Comparison of ENCODE assay signal across 28 mouse cellular contexts in genomic region chr8:101444730-101445129, GRCm38 (mm10).
"Had no signal": no experiment of that assay in that cellular context is flagged by ENCODE, and none has a peak within 500 bp of the region (broad histone marks: within the 10 kb centered on the region; RNA-seq: fewer than 3 reads in every experiment).

No protein-coding gene starts in this region.

- H3K4me1 ChIP-seq: heart, embryonic 10.5 days; heart, embryonic 12.5 days; hindbrain, embryonic 10.5 days; hindbrain, embryonic 12.5 days; intestine, embryonic 15.5 days; limb, embryonic 10.5 days; limb, embryonic 12.5 days; liver, embryonic 13.5 days; liver, embryonic 15.5 days had no signal

- ATAC-seq: hindbrain, embryonic 16.5 days; inflammation-experienced regulatory T-cells, adult 6 months; intestine, embryonic 15.5 days; intestine, postnatal 0 days had no signal

- H3K27ac ChIP-seq: gastrocnemius, adult 2 months; heart, embryonic 10.5 days; hindbrain, embryonic 10.5 days; hindbrain, embryonic 12.5 days; hindbrain, embryonic 14.5 days; intestine, embryonic 15.5 days; layer of hippocampus, adult 2 months; left cerebral cortex, adult 2 months; limb, embryonic 10.5 days; limb, embryonic 12.5 days; liver, embryonic 13.5 days; liver, embryonic 15.5 days had no signal

- H3K27me3 ChIP-seq: heart, embryonic 12.5 days; hindbrain, embryonic 12.5 days; intestine, embryonic 15.5 days; limb, embryonic 12.5 days; liver, embryonic 13.5 days; liver, embryonic 15.5 days had no signal

- DNase-seq: gastrocnemius, adult 2 months; gastrocnemius, postnatal 10 days; gastrocnemius, postnatal 25 days; heart, adult 18-20 months; heart, postnatal 10 days; heart, postnatal 4 days; kidney, adult 18-20 months; kidney, adult 8-10 months; kidney, postnatal 10 days; kidney, postnatal 25 days; kidney, postnatal 4 days; liver; liver, embryonic 13.5 days had no signal

- H3K9ac ChIP-seq: heart, embryonic 12.5 days; hindbrain, embryonic 12.5 days; hindbrain, embryonic 14.5 days; intestine, embryonic 15.5 days; limb, embryonic 12.5 days; liver, embryonic 13.5 days; liver, embryonic 15.5 days had no signal

- H3K9me3 ChIP-seq: heart, embryonic 10.5 days; heart, embryonic 12.5 days; hindbrain, embryonic 10.5 days; hindbrain, embryonic 12.5 days; intestine, embryonic 15.5 days; limb, embryonic 10.5 days; limb, embryonic 12.5 days; liver, embryonic 13.5 days; liver, embryonic 15.5 days had no signal

- H3K36me3 ChIP-seq: heart, embryonic 10.5 days; heart, embryonic 12.5 days; hindbrain, embryonic 10.5 days; hindbrain, embryonic 12.5 days; intestine, embryonic 15.5 days; limb, embryonic 10.5 days; limb, embryonic 12.5 days; liver, embryonic 13.5 days; liver, embryonic 15.5 days had no signal

- H3K4me3 ChIP-seq: gastrocnemius, adult 2 months; heart, embryonic 10.5 days; heart, embryonic 12.5 days; hindbrain, embryonic 10.5 days; hindbrain, embryonic 12.5 days; intestine, embryonic 15.5 days; layer of hippocampus, adult 2 months; left cerebral cortex, adult 2 months; limb, embryonic 10.5 days; limb, embryonic 12.5 days; liver, embryonic 13.5 days; liver, embryonic 15.5 days had no signal

- H3K4me2 ChIP-seq: heart, embryonic 12.5 days; hindbrain, embryonic 12.5 days; hindbrain, embryonic 14.5 days; intestine, embryonic 15.5 days; limb, embryonic 12.5 days; liver, embryonic 11.5 days; liver, embryonic 13.5 days; liver, embryonic 15.5 days had no signal
